ENCODE assay signal across 11 mouse cellular contexts in the genomic region with DNA sequence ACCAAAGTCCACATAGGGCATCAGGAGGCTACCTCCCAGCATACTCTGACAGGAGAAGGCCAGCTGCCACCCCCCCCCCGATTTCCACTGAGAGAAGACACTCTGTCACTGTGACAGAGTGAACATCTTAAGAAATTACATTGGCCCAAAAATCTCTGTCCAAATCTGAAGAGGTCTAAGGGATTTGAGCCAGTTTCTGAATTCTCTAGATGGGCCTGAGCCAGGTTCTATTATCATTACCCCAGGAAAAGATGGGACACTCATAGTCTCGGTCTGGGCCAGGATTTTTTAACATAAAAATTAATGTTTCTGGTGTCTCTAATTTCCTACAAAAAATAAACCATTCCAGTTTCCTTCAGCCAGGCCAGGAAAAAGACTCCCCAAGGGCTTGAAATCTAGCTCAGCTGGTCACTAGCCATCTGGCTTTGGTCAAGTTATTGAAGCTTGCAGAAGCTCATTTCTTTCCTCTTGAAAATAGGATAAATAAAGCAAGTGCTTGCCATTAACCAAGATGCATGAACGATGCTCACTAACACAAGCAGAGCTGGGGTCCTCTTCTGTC.
DNase-seq lines count a peak whose midpoint lies in the region; ATAC-seq and TF ChIP-seq lines count a peak whose summit lies in the region.
"Had no signal": no experiment of that assay in that cellular context is flagged by ENCODE, and none has a peak within 500 bp of the region (broad histone marks: within the 10 kb centered on the region; RNA-seq: fewer than 3 reads in every experiment).

No protein-coding gene starts in this region.

- TF ChIP-seq CTCF in hindbrain, postnatal 0 days (IDR thresholded peaks at IDR 0.05; ENCODE audit: low read depth), result no peak

- H3K4me2 ChIP-seq in hindbrain, postnatal 0 days (ENCODE audit: low read depth, low read length), result no peak overlapping the region
- H3K4me2 ChIP-seq in hindbrain, embryonic 12.5 days (replicated peaks), result no peak overlapping the region
- H3K4me2 ChIP-seq in embryonic facial prominence, embryonic 13.5 days, result no peak overlapping the region
- H3K4me2 ChIP-seq in forebrain, embryonic 12.5 days, result no peak overlapping the region
- H3K4me2 ChIP-seq: embryonic facial prominence, embryonic 12.5 days; hindbrain, embryonic 15.5 days had no signal

- intact Hi-C loops in heart, postnatal 36 days (cut with DNase I), result no loop called here

- no peaks in the 10 kb centered on the region for H3K36me3 ChIP-seq in hindbrain, postnatal 0 days (ENCODE audit: insufficient read depth, low read length)
- H3K36me3 ChIP-seq in hindbrain, embryonic 12.5 days, result no peaks in the 10 kb centered on the region
- H3K36me3 ChIP-seq in embryonic facial prominence, embryonic 13.5 days, result no peaks in the 10 kb centered on the region
- H3K36me3 ChIP-seq in forebrain, embryonic 12.5 days (replicated peaks), result no peaks in the 10 kb centered on the region
- H3K36me3 ChIP-seq: embryonic facial prominence, embryonic 12.5 days; hindbrain, embryonic 15.5 days had no signal

- no peaks in the 10 kb centered on the region for H3K9me3 ChIP-seq in hindbrain, postnatal 0 days (ENCODE audit: low read length)
- H3K9me3 ChIP-seq in hindbrain, embryonic 12.5 days (replicated peaks), result no peaks in the 10 kb centered on the region
- no peaks in the 10 kb centered on the region for H3K9me3 ChIP-seq in embryonic facial prominence, embryonic 13.5 days
- H3K9me3 ChIP-seq in forebrain, embryonic 12.5 days, result no peaks in the 10 kb centered on the region
- H3K9me3 ChIP-seq: embryonic facial prominence, embryonic 12.5 days; hindbrain, embryonic 15.5 days had no signal

- H3K4me1 ChIP-seq in hindbrain, postnatal 0 days (ENCODE audit: insufficient read depth, low read length), result no peaks in the 10 kb centered on the region
- no peaks in the 10 kb centered on the region for H3K4me1 ChIP-seq in hindbrain, embryonic 12.5 days
- peaks cover 13% of the 10 kb centered on the region for H3K4me1 ChIP-seq in embryonic facial prominence, embryonic 13.5 days
- H3K4me1 ChIP-seq in forebrain, embryonic 12.5 days, result no peaks in the 10 kb centered on the region

- H3K4me3 ChIP-seq in hindbrain, postnatal 0 days (ENCODE audit: low read length), result no peak overlapping the region
- no peak overlapping the region for H3K4me3 ChIP-seq in hindbrain, embryonic 12.5 days
- H3K4me3 ChIP-seq in embryonic facial prominence, embryonic 13.5 days, result no peak overlapping the region
- H3K4me3 ChIP-seq in forebrain, embryonic 12.5 days (replicated peaks), result no peak overlapping the region
- H3K4me3 ChIP-seq: embryonic facial prominence, embryonic 12.5 days; hindbrain, embryonic 15.5 days; left cerebral cortex, adult 2 months had no signal

- peak; percentile 15 for DNase-seq in hindbrain, postnatal 0 days (ENCODE audit: low spot score)
- DNase-seq in brain, adult 2 months (ENCODE audit: low read depth, low spot score), result peak; percentile 47
- peak; percentile 41 for DNase-seq in heart, postnatal 36 days
- DNase-seq in left cerebral cortex, adult 9 months (ENCODE audit: low spot score in 2 of 2), result no peak

- H3K9ac ChIP-seq in hindbrain, postnatal 0 days (replicated peaks; ENCODE audit: low read length), result no peak overlapping the region
- H3K9ac ChIP-seq in hindbrain, embryonic 12.5 days, result no peak overlapping the region
- no peak overlapping the region for H3K9ac ChIP-seq in embryonic facial prominence, embryonic 13.5 days
- H3K9ac ChIP-seq in forebrain, embryonic 12.5 days, result no peak overlapping the region
- H3K9ac ChIP-seq: embryonic facial prominence, embryonic 12.5 days; hindbrain, embryonic 15.5 days had no signal

- no peaks in the 10 kb centered on the region for H3K27me3 ChIP-seq in hindbrain, postnatal 0 days (ENCODE audit: insufficient read depth, low read length)
- H3K27me3 ChIP-seq in hindbrain, embryonic 12.5 days, result no peaks in the 10 kb centered on the region
- no peaks in the 10 kb centered on the region for H3K27me3 ChIP-seq in embryonic facial prominence, embryonic 13.5 days
- H3K27me3 ChIP-seq in forebrain, embryonic 12.5 days, result no peaks in the 10 kb centered on the region
- H3K27me3 ChIP-seq: embryonic facial prominence, embryonic 12.5 days; hindbrain, embryonic 15.5 days had no signal

- H3K27ac ChIP-seq in hindbrain, postnatal 0 days, result no peak overlapping the region
- H3K27ac ChIP-seq in hindbrain, embryonic 12.5 days, result no peak overlapping the region
- H3K27ac ChIP-seq in embryonic facial prominence, embryonic 13.5 days, result 0 out of 2 replicates have a peak overlapping the region, but pooled peaks have one; percentile 33
- H3K27ac ChIP-seq in forebrain, embryonic 12.5 days, result no peak overlapping the region
- H3K27ac ChIP-seq: embryonic facial prominence, embryonic 12.5 days; hindbrain, embryonic 15.5 days; left cerebral cortex, adult 2 months had no signal

- no peak for ATAC-seq in hindbrain, postnatal 0 days
- no peak for ATAC-seq in hindbrain, embryonic 12.5 days (ENCODE audit: low FRiP score)
- ATAC-seq in embryonic facial prominence, embryonic 13.5 days (ENCODE audit: insufficient number of reproducible peaks, insufficient read depth, low FRiP score, low TSS enrichment, low read depth), result no peak
- no peak for ATAC-seq in erythroid progenitor cell, adult 5-6 weeks (replicated peaks; ENCODE audit: low FRiP score, poor library complexity, severe bottlenecking)
- no peak for ATAC-seq in forebrain, embryonic 12.5 days (ENCODE audit: low FRiP score)

- WGBS in hindbrain, postnatal 0 days, result 65% methylated on average over 3 of the region's 3 CpGs
- 73% methylated on average over 3 of the region's 3 CpGs for WGBS in hindbrain, embryonic 12.5 days
- 45% methylated on average over 3 of the region's 3 CpGs for WGBS in embryonic facial prominence, embryonic 13.5 days
- WGBS in forebrain, embryonic 12.5 days, result 83% methylated on average over 3 of the region's 3 CpGs

Comparison
In these comparisons a context has a peak if more than half of its experiments do, and no peak if none do; other contexts are left out.
1. DNase-seq: peak in hindbrain, postnatal 0 days (single experiment), brain, adult 2 months (single experiment) and heart, postnatal 36 days (2 of 2); none in left cerebral cortex, adult 9 months (0 of 2).